Mouse (Mus musculus): ENCODE measurements around the gene Trmt112.

The Trmt112 gene

GRCm38 (mm10) chr19:6947742-6948141, 38.2 kb downstream of the Trmt112 start:
- no peak for DNase-seq (ENCODE audit: extremely low read depth, low read depth)

GRCm38 (mm10) chr19:6948186-6948585, 38.7 kb downstream of the Trmt112 start:
- DNase-seq (ENCODE audit: extremely low read depth, low read depth): no peak

- DNase-seq (ENCODE audit: extremely low read depth, low read depth): no peak
These were observed 40.0 kb downstream of the Trmt112 start for GRCm38 (mm10) chr19:6949532-6949931.

- no peak for DNase-seq (ENCODE audit: extremely low read depth, low read depth)
These were observed 40.5 kb downstream of the Trmt112 start for GRCm38 (mm10) chr19:6949951-6950350.

GRCm38 (mm10) chr19:6950613-6951153, 41.2 kb downstream of the Trmt112 start:
- DNase-seq (ENCODE audit: extremely low read depth, low read depth): no peak

- peak; percentile 86 for DNase-seq (ENCODE audit: extremely low read depth, low read depth)
These were observed 42.0 kb downstream of the Trmt112 start for GRCm38 (mm10) chr19:6951381-6951968.

- DNase-seq (ENCODE audit: extremely low read depth, low read depth): no peak
These were observed 42.7 kb downstream of the Trmt112 start for GRCm38 (mm10) chr19:6951994-6952711.

GRCm38 (mm10) chr19:6952712-6953037, 43.2 kb downstream of the Trmt112 start:
- DNase-seq (ENCODE audit: extremely low read depth, low read depth): no peak

GRCm38 (mm10) chr19:6954046-6954445, 44.5 kb downstream of the Trmt112 start:
- no peak for DNase-seq (ENCODE audit: extremely low read depth, low read depth)

- DNase-seq (ENCODE audit: extremely low read depth, low read depth): no peak
These were observed 45.9 kb downstream of the Trmt112 start for GRCm38 (mm10) chr19:6955424-6955823.

- DNase-seq (ENCODE audit: extremely low read depth, low read depth): no peak
These were observed 47.0 kb downstream of the Trmt112 start for GRCm38 (mm10) chr19:6956461-6956860.
